Mouse (Mus musculus) kidney, adult 11 months (tissue): ENCODE measurements at regions not wholly inside any gene's neighbourhood (a gene's known extent, or its start where the extent isn't known, plus 50 kb on each side); places are given as distances from the start of the nearest gene placed in this dataset.

Experiments used
- DNase-seq: peaks from one replicate; pipeline ENCODE4 v3.0.0; 2022

- no peak for DNase-seq
These were observed 774.6 kb downstream of the Brinp1 start for GRCm38 (mm10) chr4:68179551-68179950.

DNA sequence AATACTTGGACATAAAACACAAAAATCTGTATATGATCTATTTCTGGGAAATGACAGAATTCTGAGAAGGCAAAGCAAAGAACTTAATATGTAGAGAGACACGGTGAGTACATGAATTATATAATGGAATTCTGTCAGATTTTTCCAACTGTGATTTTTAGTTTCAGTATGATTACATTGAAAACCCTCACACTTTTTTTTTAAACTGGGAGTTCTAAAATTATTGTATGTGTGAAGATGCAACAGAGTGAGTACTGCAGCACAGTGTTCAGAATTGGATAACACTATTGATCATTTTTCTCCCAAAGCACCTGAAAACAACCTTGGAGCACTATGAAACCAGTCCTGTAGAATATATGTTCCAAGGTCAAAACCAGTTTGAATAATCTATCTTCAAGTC lies 797.7 kb downstream of the Brinp1 start:
- no peak for DNase-seq

DNA sequence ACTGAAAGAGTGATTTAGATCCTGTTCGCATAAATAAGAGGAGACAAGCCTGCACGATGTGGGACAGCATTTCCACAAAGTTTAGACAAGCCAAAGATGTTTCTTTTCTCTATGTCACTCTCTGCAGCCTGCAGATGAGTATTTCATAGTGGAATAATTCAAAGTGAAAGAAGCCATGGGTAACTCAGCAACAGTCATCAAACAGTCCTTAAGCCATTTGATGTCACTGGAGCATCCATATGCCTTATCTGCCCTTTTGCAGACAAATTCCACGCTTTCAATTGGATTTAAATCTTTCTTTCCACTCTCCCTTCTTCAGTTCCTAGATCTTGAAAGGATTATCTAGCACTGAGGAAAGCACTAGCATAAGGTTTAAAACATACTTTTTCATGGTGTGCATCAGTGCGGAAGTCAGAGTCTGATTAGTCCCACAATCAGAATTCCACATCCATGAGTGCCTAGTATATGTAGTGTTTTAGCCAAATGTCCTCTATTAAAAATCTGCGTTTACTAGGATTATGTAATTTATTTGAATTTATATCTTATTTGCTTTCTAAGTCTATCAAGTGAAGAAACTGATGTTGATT lies 805.6 kb downstream of the Brinp1 start:
- DNase-seq: no peak

GRCm38 (mm10) chr4:68128124-68128523 lies 826.1 kb downstream of the Brinp1 start:
- no peak for DNase-seq

- no peak for DNase-seq
These were observed 839.7 kb downstream of the Brinp1 start for GRCm38 (mm10) chr4:68114502-68114901.

GRCm38 (mm10) chr4:68085255-68085654 lies 868.9 kb downstream of the Brinp1 start:
- DNase-seq: no peak

- no peak for DNase-seq
These were observed 897.2 kb downstream of the Brinp1 start for GRCm38 (mm10) chr4:68056813-68057578.

- no peak for DNase-seq
These were observed 931.3 kb downstream of the Brinp1 start for GRCm38 (mm10) chr4:68022891-68023303.

DNA sequence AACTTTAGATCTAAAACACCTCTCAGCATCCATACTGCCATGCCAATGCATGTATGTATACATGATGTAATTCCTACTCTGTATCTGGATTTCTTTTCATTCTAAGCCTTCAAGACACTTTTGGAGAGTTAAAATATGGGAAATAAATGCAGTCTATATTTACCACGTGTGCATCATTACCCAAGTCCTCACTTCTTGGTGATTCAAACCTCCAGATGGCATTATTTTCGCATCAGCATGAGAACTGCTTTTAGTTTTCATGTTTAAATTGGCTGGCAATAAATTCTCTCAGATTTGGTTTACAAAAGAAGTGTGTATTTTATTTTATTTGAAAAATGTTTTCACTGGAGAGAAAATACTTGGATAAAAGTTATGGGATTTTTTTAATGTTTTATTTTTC lies 942.8 kb downstream of the Brinp1 start:
- DNase-seq: no peak

DNA sequence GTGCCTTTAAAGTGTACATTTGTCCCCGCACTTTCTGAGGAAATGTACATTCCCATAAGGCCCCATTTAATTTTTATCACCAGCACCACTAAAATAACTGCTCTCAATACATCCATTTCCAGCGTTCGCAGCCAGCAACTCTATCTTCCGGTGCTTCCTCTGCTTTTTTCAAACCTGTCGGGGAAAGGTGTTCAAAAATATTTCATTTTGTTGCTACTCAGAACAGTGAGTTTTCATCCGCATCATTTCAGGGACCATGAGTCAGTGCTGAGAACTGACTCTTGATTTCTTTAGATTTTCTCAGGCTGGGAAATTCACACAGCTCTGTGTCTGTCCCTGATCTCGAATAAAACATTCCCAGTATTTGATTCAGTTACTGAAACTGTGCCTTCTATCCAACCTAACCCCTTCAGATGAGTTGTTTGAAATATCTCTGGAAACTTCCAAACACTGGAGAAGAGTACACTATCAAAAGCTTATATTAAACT lies 959.4 kb downstream of the Brinp1 start:
- no peak for DNase-seq

GRCm38 (mm10) chr4:67963456-67963855 lies 990.7 kb downstream of the Brinp1 start:
- no peak for DNase-seq

DNA sequence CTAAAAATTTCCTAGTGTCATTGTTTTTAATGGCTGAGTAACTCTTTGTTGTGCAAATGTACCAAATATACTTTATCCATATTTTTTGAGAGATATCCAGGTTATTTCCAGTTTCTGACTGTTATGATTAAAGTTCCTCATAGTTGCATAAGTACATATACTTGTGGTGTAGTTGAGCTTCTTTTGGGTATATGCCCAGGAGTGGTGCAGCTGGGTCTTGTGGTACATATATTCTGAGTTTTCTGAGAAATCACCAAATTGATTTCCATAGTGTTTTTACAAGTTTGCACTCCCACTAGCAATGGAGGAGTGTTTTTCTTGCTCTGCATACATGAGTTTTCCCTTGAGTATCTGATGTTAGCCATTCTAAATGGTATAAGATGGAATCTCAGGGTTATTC lies 1006.2 kb downstream of the Brinp1 start:
- DNase-seq: no peak

DNA sequence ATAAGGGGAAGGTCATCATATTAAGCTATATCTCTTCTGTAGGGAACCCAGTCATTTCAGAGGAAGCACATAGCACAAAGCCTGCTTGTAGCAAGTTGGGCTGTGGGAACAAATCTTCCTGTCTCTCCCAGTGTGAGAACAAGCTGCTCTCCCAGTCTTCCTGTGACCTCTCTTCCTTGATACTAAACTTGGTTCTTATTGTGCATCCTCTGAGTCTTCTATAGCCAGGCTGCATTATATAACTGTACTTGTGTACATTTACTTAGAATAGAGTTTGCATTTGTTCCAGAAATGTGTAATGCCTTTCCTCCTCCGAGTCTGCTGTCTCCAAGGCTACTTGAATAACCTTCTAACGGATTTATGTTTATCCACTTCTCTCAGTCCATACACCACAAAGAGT lies 1021.7 kb downstream of the Brinp1 start:
- DNase-seq: no peak

- no peak for DNase-seq
These were observed 1055.1 kb downstream of the Brinp1 start for GRCm38 (mm10) chr4:67899109-67899508.

- no peak for DNase-seq
These were observed 1062.1 kb downstream of the Brinp1 start for GRCm38 (mm10) chr4:67891946-67892575.

- DNase-seq: no peak
These were observed 1060.6 kb downstream of the Tlr4 start for GRCm38 (mm10) chr4:67887954-67888353.

GRCm38 (mm10) chr4:67885204-67885603 lies 1057.8 kb downstream of the Tlr4 start:
- peak; percentile 27 for DNase-seq

GRCm38 (mm10) chr4:67862218-67862617 lies 1034.8 kb downstream of the Tlr4 start:
- DNase-seq: no peak

DNA sequence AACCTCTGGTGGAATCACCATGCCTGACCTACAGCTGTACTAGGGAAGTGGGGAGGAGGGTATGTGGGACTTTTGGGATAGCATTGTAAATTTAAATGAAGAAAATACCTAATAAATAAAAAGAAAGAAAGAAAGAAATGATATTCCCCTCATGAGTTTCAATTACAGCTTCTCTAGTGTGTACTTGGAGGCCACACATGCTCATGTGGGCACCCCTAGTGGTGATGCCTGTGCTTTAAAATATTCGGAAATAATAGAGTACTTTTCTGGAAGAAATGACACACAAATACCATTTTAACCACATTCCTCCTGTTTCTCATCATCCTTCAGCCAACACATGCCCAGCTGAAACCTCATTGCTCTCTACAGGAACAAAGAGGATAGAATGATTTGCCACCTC lies 1034.4 kb downstream of the Tlr4 start:
- DNase-seq: no peak

- DNase-seq: no peak
These were observed 1025.6 kb downstream of the Tlr4 start for GRCm38 (mm10) chr4:67853001-67853400.

DNA sequence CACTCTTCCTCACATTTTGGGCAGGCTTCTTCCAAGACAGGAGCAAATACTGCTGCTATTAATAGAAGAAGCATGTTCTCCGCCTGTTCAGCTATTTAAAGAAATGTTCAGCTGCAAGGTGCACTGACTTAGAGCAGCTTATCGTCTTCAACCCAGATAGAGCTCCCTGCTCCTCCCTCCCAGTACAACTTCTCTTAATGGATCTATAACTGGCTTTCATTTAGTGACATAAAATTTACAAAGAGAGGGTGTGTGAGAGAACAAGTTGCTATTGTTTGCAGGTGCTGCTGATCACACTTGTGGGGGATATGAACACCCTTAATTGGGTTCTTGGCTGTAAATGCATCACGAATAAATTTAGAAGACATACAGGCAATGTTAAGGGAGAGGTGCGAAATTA lies 1006.0 kb downstream of the Tlr4 start:
- DNase-seq: no peak

DNA sequence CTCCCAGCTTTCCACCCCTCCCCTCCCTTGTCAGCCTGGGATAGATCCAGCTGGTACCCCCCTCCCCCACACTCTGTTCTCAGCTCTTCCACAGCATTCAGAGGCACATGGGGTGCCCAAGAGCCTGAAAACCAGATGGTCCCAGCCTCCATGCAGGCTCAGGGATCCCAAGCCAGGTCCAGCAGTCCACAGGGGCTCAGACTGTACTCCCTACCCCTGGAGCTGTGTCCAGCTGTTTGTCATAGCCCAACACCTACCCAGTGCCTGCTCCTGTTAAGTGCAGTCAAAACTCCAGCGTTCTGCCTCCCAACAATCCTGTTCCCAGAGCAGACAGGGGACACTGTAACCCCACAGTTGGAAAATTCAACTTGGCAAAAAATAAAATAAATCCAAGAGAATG lies 998.1 kb downstream of the Tlr4 start:
- no peak for DNase-seq

- no peak for DNase-seq
These were observed 968.7 kb downstream of the Tlr4 start for GRCm38 (mm10) chr4:67796050-67796449.
